Mouse (Mus musculus) CH12.LX (cell line): ENCODE results near the gene Fam160a1. TPM values are rescaled to one million over a fixed set of nuclear protein-coding genes. Genes with fewer than 3 reads are reported as not detected.

ENCODE experiments used
- DNase-seq: peaks from one replicate; pipeline ENCODE4 v3.0.0-alpha.2; 2013; ENCODE audit errors: extremely low read depth
- H3K27ac ChIP-seq: 2 replicates; pipeline ENCODE4 v1.5.1; 2012; ENCODE audit warnings: low read depth, mild to moderate bottlenecking, control low read depth, moderate library complexity; ENCODE audit not compliant: insufficient read depth
- H3K27me3 ChIP-seq: replicated peaks from 2 replicates; pipeline ENCODE3; 2012; ENCODE audit warnings: inconsistent platforms
- H3K36me3 ChIP-seq, 2 experiments: replicated peaks in 1 of 2; 2 replicates each; pipeline versions ENCODE3 to v1.6.1; 2012; ENCODE audit warnings: inconsistent platforms in 1 of 2, low read length in 1 of 2, mild to moderate bottlenecking in 1 of 2, mixed read lengths in 1 of 2, moderate library complexity in 1 of 2; ENCODE audit not compliant: control insufficient read depth in 1 of 2, insufficient read depth in 1 of 2
- H3K4me1 ChIP-seq, 2 experiments: 2 replicates each; pipeline ENCODE4 v1.6.1; 2012; ENCODE audit warnings: inconsistent platforms in 1 of 2, moderate library complexity in 1 of 2; ENCODE audit not compliant: insufficient read depth in 2 of 2, control insufficient read depth in 1 of 2
- H3K4me2 ChIP-seq: 2 replicates; pipeline ENCODE4 v1.6.1; 2012; ENCODE audit warnings: low read depth, mild to moderate bottlenecking, control low read depth; ENCODE audit not compliant: poor library complexity, insufficient read depth, severe bottlenecking
- H3K4me3 ChIP-seq, 3 experiments: fragments of 150-350 bp in 1 of 3; sonication (generic) in 1 of 3; replicated peaks in 1 of 3; 2 replicates each; pipeline versions ENCODE3 to v1.5.1; 2011 to 2012; ENCODE audit warnings: low read depth in 2 of 3, low read length in 2 of 3, mild to moderate bottlenecking in 2 of 3, moderate library complexity in 2 of 3, control low read depth in 1 of 3, improper control_type of control experiment in 1 of 3, inconsistent platforms in 1 of 3, mixed read lengths in 1 of 3; ENCODE audit not compliant: poor library complexity in 1 of 3
- H3K79me2 ChIP-seq: replicated peaks from 2 replicates; pipeline ENCODE4 v1.6.1; 2012; ENCODE audit warnings: mild to moderate bottlenecking, moderate library complexity; ENCODE audit not compliant: control insufficient read depth, poor library complexity, insufficient read depth, severe bottlenecking; ENCODE audit errors: extremely low read depth
- H3K9ac ChIP-seq: 2 replicates; pipeline ENCODE4 v1.6.1; 2012; ENCODE audit warnings: low read depth, mild to moderate bottlenecking, control low read depth, moderate library complexity; ENCODE audit not compliant: insufficient read depth
- H3K9me3 ChIP-seq: replicated peaks from 2 replicates; pipeline ENCODE3; 2012; ENCODE audit warnings: low read length, inconsistent platforms, mixed read lengths
- ELF1 ChIP-seq: IDR thresholded peaks from 2 replicates; pipeline ENCODE4 v1.6.1; 2014; ENCODE audit warnings: low read depth, mild to moderate bottlenecking, inconsistent platforms, low read length, improper control_type of control experiment
- EP300 ChIP-seq: IDR thresholded peaks from 2 replicates; pipeline ENCODE4 v1.6.1; 2011; ENCODE audit warnings: low read length, improper control_type of control experiment
- GABPA ChIP-seq: IDR thresholded peaks from 2 replicates; pipeline ENCODE4 v1.6.1; 2012; ENCODE audit warnings: low read depth, low read length, improper control_type of control experiment, inconsistent platforms; ENCODE audit not compliant: insufficient replicate concordance
- HCFC1 ChIP-seq: IDR thresholded peaks from 2 replicates; pipeline ENCODE4 v1.6.1; 2012; ENCODE audit warnings: low read depth, mild to moderate bottlenecking, inconsistent platforms, low read length, improper control_type of control experiment
- MAX ChIP-seq: IDR thresholded peaks from 2 replicates; pipeline ENCODE4 v1.6.1; 2011; ENCODE audit warnings: low read length, improper control_type of control experiment
- MAZ ChIP-seq: IDR thresholded peaks from 2 replicates; pipeline ENCODE4 v1.6.1; 2012; ENCODE audit warnings: low read depth, mild to moderate bottlenecking, inconsistent platforms, low read length, improper control_type of control experiment, moderate library complexity
- MEF2A ChIP-seq: IDR thresholded peaks from 2 replicates; pipeline ENCODE4 v1.6.1; 2014; ENCODE audit warnings: low read depth, mild to moderate bottlenecking, inconsistent platforms, low read length, improper control_type of control experiment, borderline replicate concordance
- MXI1 ChIP-seq: IDR thresholded peaks from 2 replicates; pipeline ENCODE4 v1.6.1; 2011; ENCODE audit warnings: mild to moderate bottlenecking, low read depth, low read length, improper control_type of control experiment
- NELFE ChIP-seq: IDR thresholded peaks from 2 replicates; pipeline ENCODE4 v1.6.1; 2011; ENCODE audit warnings: low read depth, low read length, improper control_type of control experiment
- PAX5 ChIP-seq: IDR thresholded peaks from 2 replicates; pipeline ENCODE4 v1.6.1; 2012; ENCODE audit warnings: low read length, inconsistent platforms, mixed read lengths
- POLR2A ChIP-seq: IDR thresholded peaks from 2 replicates; pipeline ENCODE4 v1.6.1; 2011; ENCODE audit warnings: low read depth, mild to moderate bottlenecking, improper control_type of control experiment, low read length
- RCOR1 ChIP-seq: conservative IDR thresholded peaks from 2 replicates; pipeline ENCODE4 v1.6.1; 2012; ENCODE audit warnings: low read depth, mild to moderate bottlenecking, inconsistent platforms, low read length, improper control_type of control experiment
- SIN3A ChIP-seq: IDR thresholded peaks from 2 replicates; pipeline ENCODE4 v1.6.1; 2012; ENCODE audit warnings: low read length, improper control_type of control experiment, inconsistent platforms
- SMC3 ChIP-seq: IDR thresholded peaks from 2 replicates; pipeline ENCODE4 v1.6.1; 2011; ENCODE audit warnings: low read depth, low read length, improper control_type of control experiment
- TBP ChIP-seq: conservative IDR thresholded peaks from 2 replicates; pipeline ENCODE4 v1.6.1; 2011; ENCODE audit warnings: low read depth, low read length, improper control_type of control experiment
- TCF12 ChIP-seq: IDR thresholded peaks from 2 replicates; pipeline ENCODE4 v1.6.1; 2014; ENCODE audit warnings: low read depth, mild to moderate bottlenecking, inconsistent platforms, low read length, improper control_type of control experiment
- USF1 ChIP-seq: IDR thresholded peaks from 2 replicates; pipeline ENCODE4 v1.6.1; 2014; ENCODE audit warnings: low read depth, mild to moderate bottlenecking, inconsistent platforms, low read length, improper control_type of control experiment
- USF2 ChIP-seq: conservative IDR thresholded peaks from 2 replicates; pipeline ENCODE4 v1.6.1; 2011; ENCODE audit warnings: low read depth, low read length, improper control_type of control experiment
- ZC3H11A ChIP-seq: IDR thresholded peaks from 2 replicates; pipeline ENCODE4 v1.6.1; 2012; ENCODE audit warnings: low read depth, mild to moderate bottlenecking, inconsistent platforms, low read length, improper control_type of control experiment
- ZMIZ1 ChIP-seq: IDR thresholded peaks from 2 replicates; pipeline ENCODE4 v1.6.1; 2012; ENCODE audit warnings: low read depth, mild to moderate bottlenecking, inconsistent platforms, low read length, improper control_type of control experiment
- ZNF384 ChIP-seq: IDR thresholded peaks from 2 replicates; pipeline ENCODE4 v1.6.1; 2012; ENCODE audit warnings: low read depth, low read length, improper control_type of control experiment, inconsistent platforms
- dilution Hi-C: fragments of 300-500 bp; cut with MboI; formaldehyde crosslinking; loops from 2 replicates; pipeline ENCODE4 v1.14.3; 2020; ENCODE audit warnings: low sequenced_read_pairs; ENCODE audit not compliant: extremely low pct_unique_long_range_greater_than_20kb, extremely low pct_ligation_motif_present
- in situ Hi-C: fragments of 300-500 bp; cut with MboI; formaldehyde crosslinking; loops from 3 replicates; pipeline ENCODE4 v1.14.3; 2019; ENCODE audit warnings: low sequenced_read_pairs, low pct_ligation_motif_present, low pct_unique_long_range_greater_than_20kb, mixed read lengths
- polyA plus RNA-seq: library from polyadenylated mRNA; unstranded; fragments of >175 nt; gene quantifications from 2 replicates; pipeline ENCODE4 v1.2.1, GENCODE M21; 2012; ENCODE audit warnings: low read depth; ENCODE audit not compliant: insufficient read length
- total RNA-seq, 2 experiments: library from RNA; depleted of rRNA; stranded (reverse); fragments of 300-350 nt in 1 of 2; fragments of >200 nt in 1 of 2; gene quantifications; 2 replicates each; pipeline ENCODE4 v1.2.3; 2012 to 2014

Fam160a1 gene
- total and polyA plus RNA-seq, 3 experiments: 0.17 to 0.41 (median 0.20) TPM

- H3K36me3 ChIP-seq: no peaks in the 10 kb centered on the region
- H3K27me3 ChIP-seq: no peaks in the 10 kb centered on the region
- H3K9ac ChIP-seq: no peak overlapping the region
- no peaks in the 10 kb centered on the region for H3K9me3 ChIP-seq
- H3K4me1 ChIP-seq: no peaks in the 10 kb centered on the region
- H3K4me3 ChIP-seq: no peak overlapping the region
- dilution Hi-C loops: no loop called here
- no peak overlapping the region for H3K4me2 ChIP-seq
- in situ Hi-C loops: no loop called here
- H3K79me2 ChIP-seq: no peaks in the 10 kb centered on the region
- H3K27ac ChIP-seq: no peak overlapping the region
- no peak for DNase-seq
- TF ChIP-seq NELFE (no peak), ZMIZ1 (no peak), POLR2A (no peak), ELF1 (no peak), RCOR1 (no peak)
These were observed 67.7 kb downstream of the Fam160a1 start for GRCm38 (mm10) chr3:85749348-85749747.

- dilution Hi-C loops: no loop called here
These were observed 68.2 kb downstream of the Fam160a1 start for GRCm38 (mm10) chr3:85748863-85749262.

DNA sequence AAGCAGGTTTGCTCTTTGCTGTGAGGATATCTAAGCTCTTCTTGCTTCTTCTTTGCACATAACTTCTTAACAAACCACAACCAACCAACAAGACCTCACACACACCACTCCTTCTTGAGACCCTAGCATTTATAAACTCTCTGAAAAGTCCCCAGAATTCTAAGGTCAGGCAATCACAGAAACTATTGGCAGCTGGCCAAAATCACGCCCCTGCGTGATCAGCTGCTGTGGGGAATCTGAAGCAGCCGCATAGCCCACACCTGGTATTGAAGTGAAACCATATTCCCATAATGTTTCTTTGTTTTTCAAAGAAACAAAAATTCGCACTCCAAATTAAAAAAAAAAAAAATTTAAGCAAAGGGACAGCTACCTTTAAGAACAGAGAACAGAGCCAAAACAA lies 71.0 kb downstream of the Fam160a1 start:
- in situ Hi-C loops: no loop called here
- H3K36me3 ChIP-seq: no peaks in the 10 kb centered on the region
- H3K79me2 ChIP-seq: no peaks in the 10 kb centered on the region
- H3K4me2 ChIP-seq: no peak overlapping the region
- TF ChIP-seq ZC3H11A: no peak
- no peak for TF ChIP-seq TBP
- TF ChIP-seq SIN3A: no peak
- no peak for TF ChIP-seq GABPA
- TF ChIP-seq ZNF384: no peak
- no peak for TF ChIP-seq USF2
- no peak for TF ChIP-seq MEF2A
- no peak for TF ChIP-seq MAZ
- TF ChIP-seq EP300: no peak
- no peak for TF ChIP-seq PAX5
- TF ChIP-seq SMC3: no peak
- TF ChIP-seq POLR2A: no peak
- no peak for TF ChIP-seq MXI1
- no peak for TF ChIP-seq TCF12
- TF ChIP-seq ELF1: no peak
- no peak overlapping the region for H3K4me3 ChIP-seq
- H3K27ac ChIP-seq: no peak overlapping the region
- no peaks in the 10 kb centered on the region for H3K27me3 ChIP-seq
- H3K9me3 ChIP-seq: no peaks in the 10 kb centered on the region
- no peak overlapping the region for H3K9ac ChIP-seq
- dilution Hi-C loops: no loop called here
- no peaks in the 10 kb centered on the region for H3K4me1 ChIP-seq
- DNase-seq: no peak

More at GRCm38 (mm10) chr3:85748863-85749262, 68.2 kb downstream of the Fam160a1 start:
- H3K27me3 ChIP-seq: no peaks in the 10 kb centered on the region
- no peaks in the 10 kb centered on the region for H3K36me3 ChIP-seq
- H3K79me2 ChIP-seq: no peaks in the 10 kb centered on the region
- no peak for DNase-seq
- H3K4me3 ChIP-seq: no peak overlapping the region
- H3K9me3 ChIP-seq: no peaks in the 10 kb centered on the region
- H3K27ac ChIP-seq: no peak overlapping the region
- H3K4me2 ChIP-seq: no peak overlapping the region
- in situ Hi-C loops: no loop called here
- H3K4me1 ChIP-seq: no peaks in the 10 kb centered on the region
- H3K9ac ChIP-seq: no peak overlapping the region
- no peak for TF ChIP-seq MAX
- no peak for TF ChIP-seq SIN3A
- TF ChIP-seq USF1: no peak
- no peak for TF ChIP-seq EP300
- no peak for TF ChIP-seq HCFC1
- TF ChIP-seq ELF1: no peak
- TF ChIP-seq ZMIZ1: no peak
- no peak for TF ChIP-seq MAZ
- no peak for TF ChIP-seq ZNF384
